Mouse (Mus musculus): Measurements from ENCODE around the gene Rnaseh2c. TPM values are rescaled to one million over a fixed set of nuclear protein-coding genes. Genes with fewer than 3 reads are reported as not detected.

Gene Rnaseh2c
- polyA plus RNA-seq, 1 experiment from 2014 or later, result 198 TPM

GRCm38 (mm10) chr19:5561252-5561790 is 40.4 kb upstream of the Rnaseh2c start:
- H3K9ac ChIP-seq (ENCODE audit: low read length), result no peak overlapping the region
- 17% methylated on average over 10 of the region's 10 CpGs for WGBS
- no peak for ATAC-seq (replicated peaks; ENCODE audit: low FRiP score)
- no peak overlapping the region for H3K4me2 ChIP-seq (ENCODE audit: low read depth, low read length, severe bottlenecking)
- peaks cover 58% of the 10 kb centered on the region for H3K27me3 ChIP-seq (ENCODE audit: control insufficient read depth, insufficient read depth, low read length)
- no peaks in the 10 kb centered on the region for H3K36me3 ChIP-seq (ENCODE audit: control insufficient read depth, insufficient read depth, low read length)
- H3K4me3 ChIP-seq (ENCODE audit: low read depth, low read length), result peak overlapping the region; percentile 21; the same call in 1 of the 2 replicates
- no peaks in the 10 kb centered on the region for H3K9me3 ChIP-seq (ENCODE audit: control insufficient read depth, low read length)
- H3K4me1 ChIP-seq (replicated peaks; ENCODE audit: control insufficient read depth, insufficient read depth, low read length), result peaks cover 11% of the 10 kb centered on the region
- no peak overlapping the region for H3K27ac ChIP-seq (ENCODE audit: low read depth, low read length)
- DNase-seq (ENCODE audit: low spot score), result no peak

- no peak overlapping the region for H3K4me3 ChIP-seq (ENCODE audit: low read depth, low read length)
- no peak overlapping the region for H3K4me2 ChIP-seq (ENCODE audit: low read depth, low read length, severe bottlenecking)
- H3K9ac ChIP-seq (ENCODE audit: low read length), result no peak overlapping the region
- peaks cover 61% of the 10 kb centered on the region for H3K27me3 ChIP-seq (ENCODE audit: control insufficient read depth, insufficient read depth, low read length)
- no peaks in the 10 kb centered on the region for H3K36me3 ChIP-seq (ENCODE audit: control insufficient read depth, insufficient read depth, low read length)
- WGBS, result 52% methylated on average over 3 of the region's 3 CpGs
- no peaks in the 10 kb centered on the region for H3K9me3 ChIP-seq (ENCODE audit: control insufficient read depth, low read length)
- H3K27ac ChIP-seq (ENCODE audit: low read depth, low read length), result no peak overlapping the region
- ATAC-seq (replicated peaks; ENCODE audit: low FRiP score) (no peak), DNase-seq (ENCODE audit: low spot score) (no peak)
- H3K4me1 ChIP-seq (replicated peaks; ENCODE audit: control insufficient read depth, insufficient read depth, low read length), result peaks cover 11% of the 10 kb centered on the region
These were observed 39.8 kb upstream of the Rnaseh2c start for GRCm38 (mm10) chr19:5561886-5562285.

- Histone ChIP-seq H3K4me1 (replicated peaks; ENCODE audit: control insufficient read depth, insufficient read depth, low read length) (peaks cover 11% of the 10 kb centered on the region), H3K9me3 (ENCODE audit: control insufficient read depth, low read length) (no peaks in the 10 kb centered on the region), H3K27me3 (ENCODE audit: control insufficient read depth, insufficient read depth, low read length) (peaks cover 57% of the 10 kb centered on the region), H3K4me2 (ENCODE audit: low read depth, low read length, severe bottlenecking) (no peak overlapping the region), H3K9ac (ENCODE audit: low read length) (no peak overlapping the region), H3K36me3 (ENCODE audit: control insufficient read depth, insufficient read depth, low read length) (no peaks in the 10 kb centered on the region), H3K27ac (ENCODE audit: low read depth, low read length) (no peak overlapping the region), H3K4me3 (ENCODE audit: low read depth, low read length) (no peak overlapping the region)
- no peak for DNase-seq (ENCODE audit: low spot score)
- WGBS, result 90% methylated on average over 10 of the region's 10 CpGs
- no peak for ATAC-seq (replicated peaks; ENCODE audit: low FRiP score)
These were observed 38.9 kb upstream of the Rnaseh2c start for GRCm38 (mm10) chr19:5562776-5563175.

GRCm38 (mm10) chr19:5566316-5566715 is 35.4 kb upstream of the Rnaseh2c start:
- DNase-seq (ENCODE audit: low spot score) (no peak), ATAC-seq (replicated peaks; ENCODE audit: low FRiP score) (no peak)
- Histone ChIP-seq H3K4me1 (replicated peaks; ENCODE audit: control insufficient read depth, insufficient read depth, low read length) (peaks cover 8% of the 10 kb centered on the region; the same call in 1 of the 2 replicates), H3K4me2 (ENCODE audit: low read depth, low read length, severe bottlenecking) (no peak overlapping the region), H3K9me3 (ENCODE audit: control insufficient read depth, low read length) (no peaks in the 10 kb centered on the region), H3K27ac (ENCODE audit: low read depth, low read length) (no peak overlapping the region), H3K4me3 (ENCODE audit: low read depth, low read length) (no peak overlapping the region), H3K36me3 (ENCODE audit: control insufficient read depth, insufficient read depth, low read length) (no peaks in the 10 kb centered on the region), H3K9ac (ENCODE audit: low read length) (no peak overlapping the region; the same call in 1 of the 2 replicates), H3K27me3 (ENCODE audit: control insufficient read depth, insufficient read depth, low read length) (peaks cover 22% of the 10 kb centered on the region)
- 50% methylated on average over 5 of the region's 5 CpGs for WGBS

- Histone ChIP-seq H3K4me1 (replicated peaks; ENCODE audit: control insufficient read depth, insufficient read depth, low read length) (peaks cover 8% of the 10 kb centered on the region; the same call in 1 of the 2 replicates), H3K4me3 (ENCODE audit: low read depth, low read length) (peak overlapping the region; percentile 68), H3K9me3 (ENCODE audit: control insufficient read depth, low read length) (no peaks in the 10 kb centered on the region), H3K36me3 (ENCODE audit: control insufficient read depth, insufficient read depth, low read length) (no peaks in the 10 kb centered on the region), H3K27me3 (ENCODE audit: control insufficient read depth, insufficient read depth, low read length) (peaks cover 13% of the 10 kb centered on the region), H3K9ac (ENCODE audit: low read length) (peak overlapping the region; percentile 70), H3K27ac (ENCODE audit: low read depth, low read length) (no peak overlapping the region), H3K4me2 (ENCODE audit: low read depth, low read length, severe bottlenecking) (peak overlapping the region; percentile 78)
- ATAC-seq (replicated peaks; ENCODE audit: low FRiP score), result peak; percentile 40
- WGBS, result 2% methylated on average over 26 of the region's 26 CpGs
- DNase-seq (ENCODE audit: low spot score), result no peak
These were observed 34.5 kb upstream of the Rnaseh2c start for GRCm38 (mm10) chr19:5567180-5567533.

- peaks cover 8% of the 10 kb centered on the region for H3K27me3 ChIP-seq (ENCODE audit: control insufficient read depth, insufficient read depth, low read length)
- WGBS, result under 1% methylated on average over 102 of the region's 102 CpGs
These were observed 33.9 kb upstream of the Rnaseh2c start, which contains the start of gene Ap5b1 for GRCm38 (mm10) chr19:5567534-5568469. Gene Ap5b1, plus strand, starts transcription at chr19:5568025.

GRCm38 (mm10) chr19:5568470-5569140 is 33.1 kb upstream of the Rnaseh2c start:
- Histone ChIP-seq H3K27me3 (ENCODE audit: control insufficient read depth, insufficient read depth, low read length) (peaks cover 4% of the 10 kb centered on the region), H3K27ac (ENCODE audit: low read depth, low read length) (no peak overlapping the region), H3K36me3 (ENCODE audit: control insufficient read depth, insufficient read depth, low read length) (no peaks in the 10 kb centered on the region), H3K9me3 (ENCODE audit: control insufficient read depth, low read length) (no peaks in the 10 kb centered on the region), H3K4me3 (ENCODE audit: low read depth, low read length) (peak overlapping the region; percentile 68), H3K4me2 (ENCODE audit: low read depth, low read length, severe bottlenecking) (peak overlapping the region; percentile 78), H3K4me1 (replicated peaks; ENCODE audit: control insufficient read depth, insufficient read depth, low read length) (peaks cover 8% of the 10 kb centered on the region; the same call in 1 of the 2 replicates), H3K9ac (ENCODE audit: low read length) (peak overlapping the region; percentile 70)
- DNase-seq (ENCODE audit: low spot score) (peak; percentile 92), ATAC-seq (replicated peaks; ENCODE audit: low FRiP score) (peak; percentile 14)
- WGBS, result 9% methylated on average over 27 of the region's 27 CpGs

More at GRCm38 (mm10) chr19:5567534-5568469, 33.9 kb upstream of the Rnaseh2c start, which contains the start of gene Ap5b1:
- Histone ChIP-seq H3K4me3 (ENCODE audit: low read depth, low read length) (peak within 1 kb of the TSS; percentile 68), H3K27ac (ENCODE audit: low read depth, low read length) (no peak within 1 kb of the TSS), H3K4me1 (replicated peaks; ENCODE audit: control insufficient read depth, insufficient read depth, low read length) (peaks cover 8% of the 10 kb centered on the region; the same call in 1 of the 2 replicates), H3K36me3 (ENCODE audit: control insufficient read depth, insufficient read depth, low read length) (no peaks in the 10 kb centered on the region), H3K9me3 (ENCODE audit: control insufficient read depth, low read length) (no peaks in the 10 kb centered on the region), H3K9ac (ENCODE audit: low read length) (peak within 1 kb of the TSS; percentile 70), H3K4me2 (ENCODE audit: low read depth, low read length, severe bottlenecking) (peak within 1 kb of the TSS; percentile 78)
- peak; percentile 89 for ATAC-seq (replicated peaks; ENCODE audit: low FRiP score)
- peak; percentile 97 for DNase-seq (ENCODE audit: low spot score)

- H3K4me2 ChIP-seq (ENCODE audit: low read depth, low read length, severe bottlenecking), result no peak overlapping the region
- no peaks in the 10 kb centered on the region for H3K36me3 ChIP-seq (ENCODE audit: control insufficient read depth, insufficient read depth, low read length)
- H3K27me3 ChIP-seq (ENCODE audit: control insufficient read depth, insufficient read depth, low read length), result peaks cover 4% of the 10 kb centered on the region; the same call in 1 of the 2 replicates
- no peak overlapping the region for H3K27ac ChIP-seq (ENCODE audit: low read depth, low read length)
- 88% methylated on average over 10 of the region's 10 CpGs for WGBS
- H3K9me3 ChIP-seq (ENCODE audit: control insufficient read depth, low read length), result no peaks in the 10 kb centered on the region
- no peak overlapping the region for H3K9ac ChIP-seq (ENCODE audit: low read length)
- no peak overlapping the region for H3K4me3 ChIP-seq (ENCODE audit: low read depth, low read length)
- no peak for ATAC-seq (replicated peaks; ENCODE audit: low FRiP score)
- peak; percentile 54 for DNase-seq (ENCODE audit: low spot score)
- H3K4me1 ChIP-seq (replicated peaks; ENCODE audit: control insufficient read depth, insufficient read depth, low read length), result peaks cover 8% of the 10 kb centered on the region; the same call in 1 of the 2 replicates
These were observed 32.2 kb upstream of the Rnaseh2c start for GRCm38 (mm10) chr19:5569521-5569920.

Measured in forebrain, embryonic 11.5 days (tissue).